Mouse (Mus musculus) gastrocnemius, adult 8-10 months (tissue): ENCODE results near the gene Nmnat2. TPM values are rescaled to one million over a fixed set of nuclear protein-coding genes. Genes with fewer than 3 reads are reported as not detected.

Experiments used
- DNase-seq, 2 experiments: peaks; one replicate each; pipeline ENCODE4 v3.0.0; 2022; ENCODE audit warnings: low spot score in 2 of 2
- total RNA-seq, 4 experiments: library from RNA; stranded (reverse); gene quantifications; 2 replicates each; pipeline ENCODE4 v1.2.4; 2022

The Nmnat2 gene
- under 1 TPM; 0.10 to 0.58 (median 0.16) TPM for total RNA-seq

GRCm38 (mm10) chr1:152954821-152955523 lies at the start of gene Nmnat2:
Gene Nmnat2 (plus strand): TSS chr1:152954993.
- DNase-seq = no peak

GRCm38 (mm10) chr1:152913483-152914460 lies 41.0 kb upstream of the Nmnat2 start:
- no peak for DNase-seq

GRCm38 (mm10) chr1:152915766-152916165 lies 39.0 kb upstream of the Nmnat2 start:
- no peak for DNase-seq

- no peak for DNase-seq
These were observed 37.9 kb upstream of the Nmnat2 start for GRCm38 (mm10) chr1:152916936-152917335.

GRCm38 (mm10) chr1:152917626-152918025 lies 37.2 kb upstream of the Nmnat2 start:
- DNase-seq = no peak

- no peak for DNase-seq
These were observed 33.0 kb upstream of the Nmnat2 start for GRCm38 (mm10) chr1:152921786-152922185.

- no peak for DNase-seq
These were observed 20.8 kb upstream of the Nmnat2 start for GRCm38 (mm10) chr1:152933962-152934361.

GRCm38 (mm10) chr1:152935476-152935875 lies 19.3 kb upstream of the Nmnat2 start:
- DNase-seq = no peak

- DNase-seq = no peak
These were observed 18.4 kb upstream of the Nmnat2 start for GRCm38 (mm10) chr1:152936365-152936764.

- no peak for DNase-seq
These were observed 11.8 kb upstream of the Nmnat2 start for GRCm38 (mm10) chr1:152942977-152943376.

- no peak for DNase-seq
These were observed 626 bp upstream of the Nmnat2 start for GRCm38 (mm10) chr1:152954167-152954566.

- no peak for DNase-seq
These were observed 895 bp downstream of the Nmnat2 start for GRCm38 (mm10) chr1:152955564-152956211.

GRCm38 (mm10) chr1:152956221-152956620 lies 1.4 kb downstream of the Nmnat2 start:
- DNase-seq = peak; percentile 16 to 18

- no peak for DNase-seq
These were observed 9.6 kb downstream of the Nmnat2 start for GRCm38 (mm10) chr1:152964344-152964743.

- no peak for DNase-seq
These were observed 11.4 kb downstream of the Nmnat2 start for GRCm38 (mm10) chr1:152966222-152966621.

- DNase-seq = no peak
These were observed 11.9 kb downstream of the Nmnat2 start for GRCm38 (mm10) chr1:152966686-152967085.

GRCm38 (mm10) chr1:152969081-152969480 lies 14.3 kb downstream of the Nmnat2 start:
- DNase-seq = no peak

- DNase-seq = no peak
These were observed 18.2 kb downstream of the Nmnat2 start for GRCm38 (mm10) chr1:152972957-152973356.

- no peak for DNase-seq
These were observed 18.6 kb downstream of the Nmnat2 start for GRCm38 (mm10) chr1:152973421-152973820.

- DNase-seq = no peak
These were observed 19.1 kb downstream of the Nmnat2 start for GRCm38 (mm10) chr1:152973861-152974260.

GRCm38 (mm10) chr1:152975144-152975543 lies 20.4 kb downstream of the Nmnat2 start:
- DNase-seq = peak in 1 of 2 experiments; percentile 16

GRCm38 (mm10) chr1:152978700-152979099 lies 23.9 kb downstream of the Nmnat2 start:
- no peak for DNase-seq
